Mouse (Mus musculus) B cell, adult (primary cell): ENCODE measurements around the gene Ophn1. TPM values are rescaled to one million over a fixed set of nuclear protein-coding genes. Genes with fewer than 3 reads are reported as not detected.

Source experiments
- total RNA-seq: library from RNA; stranded (reverse); gene quantifications from 4 replicates; pipeline ENCODE4 v1.2.4, GENCODE M21; 2023; ENCODE audit not compliant: inconsistent age

Gene Ophn1
- total RNA-seq: not detected in 4 replicates

GRCm38 (mm10) chrX:98890406-98891116 is at the start of gene Ophn1:
Gene Ophn1, minus strand, starts transcription at chrX:98891025.

GRCm38 (mm10) chrX:98936101-98936500 is 45.3 kb upstream of the Ophn1 start, which contains the start of gene Yipf6:
Gene Yipf6, plus strand, starts transcription at chrX:98936316.

Other genes starting within 250 kb of the Ophn1 start
- 24.7 to 27.7 TPM (median 26.1 TPM) in 4 replicates for gene Yipf6, start 45.3 kb upstream of the Ophn1 start, total RNA-seq
- 0.13 to 0.63 TPM (median 0.45 TPM) in 3 of 4 replicates, not detected in the other for gene Stard8, start 112.2 kb upstream of the Ophn1 start, total RNA-seq
- 3.6 to 4.0 TPM (median 3.7 TPM) in 4 replicates for gene Efnb1, start 245.1 kb upstream of the Ophn1 start, total RNA-seq